Mouse (Mus musculus) C2C12 (cell line): ENCODE measurements around the gene Pkn3.
A peak's percentile ranks its signal among the peaks of the same experiment; 100 is the strongest.

ENCODE experiments used
- CEBPB ChIP-seq: IDR thresholded peaks from one replicate; pipeline ENCODE4 v1.6.1; 2011; ENCODE audit warnings: low read depth, mild to moderate bottlenecking, control low read depth, moderate library complexity
- CTCF ChIP-seq: IDR thresholded peaks from one replicate; pipeline ENCODE4 v1.5.1; 2011; ENCODE audit not compliant: control insufficient read depth, insufficient read depth, insufficient read length
- FOSL1 ChIP-seq: IDR thresholded peaks from one replicate; pipeline ENCODE4 v1.8.0; 2011; ENCODE audit warnings: mild to moderate bottlenecking, low read length; ENCODE audit not compliant: poor library complexity, insufficient read depth, severe bottlenecking
- MAX ChIP-seq: IDR thresholded peaks from one replicate; pipeline ENCODE4 v1.6.1; 2011; ENCODE audit warnings: mild to moderate bottlenecking, control low read depth
- MYOD1 ChIP-seq: IDR thresholded peaks from one replicate; pipeline ENCODE4 v1.6.1; 2011; ENCODE audit warnings: low read depth; ENCODE audit not compliant: control insufficient read depth, insufficient read length
- MYOG ChIP-seq: IDR thresholded peaks from one replicate; pipeline ENCODE4 v1.6.1; 2011; ENCODE audit not compliant: control insufficient read depth, insufficient read length; ENCODE audit errors: extremely low read depth
- USF1 ChIP-seq: IDR thresholded peaks from one replicate; pipeline ENCODE4 v1.6.1; 2011; ENCODE audit warnings: low read depth, mild to moderate bottlenecking, control low read depth, moderate library complexity

- TF ChIP-seq CTCF (peak; percentile 100), USF1 (no peak), CEBPB (peak; percentile 57), MYOG (no peak), MAX (peak; percentile 92), FOSL1 (no peak), MYOD1 (no peak)
These were observed at the start of gene Pkn3 for GRCm38 (mm10) chr2:30077502-30078348.
